Mouse (Mus musculus) myocyte (in vitro differentiated cells): ENCODE data around the gene Ogt. TPM values are rescaled to one million over a fixed set of nuclear protein-coding genes. Genes with fewer than 3 reads are reported as not detected.
A peak's percentile ranks its signal among the peaks of the same experiment; 100 is the strongest.

Source experiments
- H3K27me3 ChIP-seq: one replicate; pipeline ENCODE4 v1.6.1; 2011; ENCODE audit not compliant: control insufficient read depth, insufficient read depth, insufficient read length
- H3K36me3 ChIP-seq: one replicate; pipeline ENCODE4 v1.6.1; 2011; ENCODE audit not compliant: control insufficient read depth, insufficient read depth
- H3K4me2 ChIP-seq: one replicate; pipeline ENCODE4 v1.6.1; 2011; ENCODE audit warnings: low read depth, control low read depth
- H3K4me3 ChIP-seq: one replicate; pipeline ENCODE4 v1.5.1; 2011; ENCODE audit warnings: mild to moderate bottlenecking, control low read depth, moderate library complexity
- H3K79me2 ChIP-seq: one replicate; pipeline ENCODE4 v1.6.1; 2011; ENCODE audit not compliant: control insufficient read depth, insufficient read depth
- H3ac ChIP-seq: one replicate; pipeline ENCODE4 v1.6.1; 2011; ENCODE audit not compliant: control insufficient read depth, insufficient read length
- CEBPB ChIP-seq: IDR thresholded peaks from 2 replicates; pipeline ENCODE4 v1.6.1; 2011; ENCODE audit warnings: mild to moderate bottlenecking, moderate library complexity; ENCODE audit not compliant: poor library complexity, insufficient read depth, severe bottlenecking
- E2F4 ChIP-seq: IDR thresholded peaks from one replicate; pipeline ENCODE4 v1.6.1; 2011; ENCODE audit warnings: mild to moderate bottlenecking, control low read depth, moderate library complexity; ENCODE audit not compliant: insufficient read depth
- MAX ChIP-seq: IDR thresholded peaks from one replicate; pipeline ENCODE4 v1.6.1; 2011; ENCODE audit warnings: low read depth, mild to moderate bottlenecking, control low read depth
- MYOD1 ChIP-seq, 3 experiments: IDR thresholded peaks; one replicate each; pipeline ENCODE4 v1.6.1; 2011; ENCODE audit warnings: control low read depth in 2 of 3, low read depth in 2 of 3, mild to moderate bottlenecking in 2 of 3, moderate library complexity in 1 of 3; ENCODE audit not compliant: insufficient read length in 2 of 3, control insufficient read depth in 1 of 3
- MYOG ChIP-seq, 3 experiments: IDR thresholded peaks; one replicate each; pipeline ENCODE4 v1.6.1; 2011; ENCODE audit warnings: control low read depth in 2 of 3, low read depth in 2 of 3, mild to moderate bottlenecking in 2 of 3; ENCODE audit not compliant: insufficient read length in 2 of 3, control insufficient read depth in 1 of 3, insufficient read depth in 1 of 3
- POLR2A ChIP-seq: IDR thresholded peaks from one replicate; pipeline ENCODE4 v1.6.1; 2011; ENCODE audit warnings: low read depth, mild to moderate bottlenecking, control low read depth, moderate library complexity; ENCODE audit not compliant: insufficient read length
- POLR2AphosphoS2 ChIP-seq: IDR thresholded peaks from one replicate; pipeline ENCODE4 v1.6.1; 2011; ENCODE audit warnings: low read depth, control low read depth; ENCODE audit not compliant: insufficient read length
- REST ChIP-seq: IDR thresholded peaks from one replicate; pipeline ENCODE4 v1.6.1; 2011; ENCODE audit warnings: mild to moderate bottlenecking, control low read depth, moderate library complexity; ENCODE audit not compliant: insufficient read depth, insufficient read length
- SRF ChIP-seq: IDR thresholded peaks from one replicate; pipeline ENCODE4 v1.6.1; 2011; ENCODE audit warnings: low read depth; ENCODE audit not compliant: control insufficient read depth, insufficient read length
- TCF12 ChIP-seq: IDR thresholded peaks from one replicate; pipeline ENCODE4 v1.6.1; 2011; ENCODE audit warnings: mild to moderate bottlenecking, control low read depth; ENCODE audit not compliant: poor library complexity, insufficient read depth, severe bottlenecking
- TCF3 ChIP-seq: IDR thresholded peaks from one replicate; pipeline ENCODE4 v1.6.1; 2011; ENCODE audit warnings: low read depth, control low read depth; ENCODE audit not compliant: insufficient read length
- USF1 ChIP-seq: IDR thresholded peaks from one replicate; pipeline ENCODE4 v1.6.1; 2011; ENCODE audit warnings: low read depth, mild to moderate bottlenecking, control low read depth, moderate library complexity
- polyA plus RNA-seq: library from polyadenylated mRNA; unstranded; fragments of >200 nt; fragmentation: generic; extraction: Trizol; gene quantifications from one replicate; pipeline ENCODE4 v1.2.1, GENCODE M21; 2012; ENCODE audit warnings: missing spikeins

The Ogt gene
- polyA plus RNA-seq, 1 experiment: 33.5 TPM

DNA sequence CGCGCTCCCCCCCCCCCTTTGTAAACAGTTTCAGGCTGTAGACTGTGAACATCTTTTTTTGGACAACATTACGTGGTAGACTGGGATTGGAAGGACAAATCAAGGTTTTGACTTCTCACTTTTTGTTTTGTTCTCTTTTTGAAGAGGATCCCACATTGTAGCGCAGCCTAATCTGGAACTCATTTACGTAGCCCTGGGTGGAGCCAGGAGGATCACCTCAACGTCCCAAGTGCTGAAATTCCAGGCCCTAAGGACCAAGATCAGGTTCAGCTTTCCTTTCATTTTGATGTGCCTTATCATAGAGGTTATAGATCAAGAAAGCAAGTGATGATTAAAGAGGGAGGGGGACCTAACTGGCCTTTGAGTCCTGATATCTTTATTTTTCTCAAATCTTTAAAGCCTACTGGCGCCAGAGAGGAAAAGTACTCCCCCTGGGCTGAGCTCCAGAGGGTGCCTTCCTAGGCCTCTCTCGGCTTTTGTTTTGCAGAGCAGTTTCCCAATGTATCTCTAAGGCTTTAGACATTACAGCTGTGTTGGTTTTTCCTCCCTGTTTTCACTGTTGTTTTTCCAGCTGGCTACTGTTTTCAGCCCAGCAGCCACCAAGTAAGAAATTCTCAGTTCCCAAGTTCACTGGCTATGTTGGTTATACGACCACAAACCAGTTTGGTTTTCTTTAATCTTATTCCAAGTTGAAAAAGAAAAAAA, 2.9 kb upstream of the Ogt start:
- Histone ChIP-seq H3K4me3 (no peak overlapping the region), H3K36me3 (no peaks in the 10 kb centered on the region), H3K79me2 (peaks cover 20% of the 10 kb centered on the region), H3ac (no peak overlapping the region), H3K4me2 (peak overlapping the region; percentile 62), H3K27me3 (no peaks in the 10 kb centered on the region)
- TF ChIP-seq CEBPB: no peak
- TF ChIP-seq POLR2AphosphoS2: no peak
- no peak for TF ChIP-seq USF1
- TF ChIP-seq MAX: no peak
- no peak for TF ChIP-seq MYOD1 (IDR thresholded peaks at IDR 0.05; ENCODE audit: control insufficient read depth in 1 of 3, insufficient read length in 2 of 3, low read depth in 2 of 3)
- no peak for TF ChIP-seq TCF12
- TF ChIP-seq TCF3: no peak
- TF ChIP-seq E2F4: no peak
- TF ChIP-seq MYOG (IDR thresholded peaks at IDR 0.05; ENCODE audit: control insufficient read depth in 1 of 3, insufficient read depth in 1 of 3, insufficient read length in 2 of 3, low read depth in 2 of 3): no peak
- TF ChIP-seq REST: no peak
- no peak for TF ChIP-seq SRF
- TF ChIP-seq POLR2A: no peak

DNA sequence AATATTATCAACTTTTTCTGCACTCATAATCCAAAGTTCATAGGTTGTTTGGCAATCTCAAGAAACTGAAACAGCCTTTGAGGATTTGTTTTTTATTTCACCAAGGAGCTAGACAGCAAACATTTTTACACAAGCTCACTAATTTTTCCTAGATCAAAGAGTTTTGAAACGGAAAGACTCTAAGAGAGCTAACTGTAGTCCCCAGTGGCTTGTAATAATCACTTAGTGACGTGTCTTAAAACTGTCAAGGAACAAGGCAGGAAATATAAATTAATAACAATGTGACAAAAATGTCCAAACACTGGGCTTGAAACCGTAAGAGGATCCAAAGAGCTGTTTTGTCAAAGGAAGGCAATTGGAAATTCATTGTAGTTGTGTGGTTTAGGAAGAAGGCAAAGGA, 1.0 kb upstream of the Ogt start:
- no peak for TF ChIP-seq TCF12
- Histone ChIP-seq H3K36me3 (no peaks in the 10 kb centered on the region), H3K27me3 (no peaks in the 10 kb centered on the region), H3ac (no peak overlapping the region), H3K4me2 (peak overlapping the region; percentile 87), H3K4me3 (peak overlapping the region; percentile 78), H3K79me2 (peaks cover 39% of the 10 kb centered on the region)

DNA sequence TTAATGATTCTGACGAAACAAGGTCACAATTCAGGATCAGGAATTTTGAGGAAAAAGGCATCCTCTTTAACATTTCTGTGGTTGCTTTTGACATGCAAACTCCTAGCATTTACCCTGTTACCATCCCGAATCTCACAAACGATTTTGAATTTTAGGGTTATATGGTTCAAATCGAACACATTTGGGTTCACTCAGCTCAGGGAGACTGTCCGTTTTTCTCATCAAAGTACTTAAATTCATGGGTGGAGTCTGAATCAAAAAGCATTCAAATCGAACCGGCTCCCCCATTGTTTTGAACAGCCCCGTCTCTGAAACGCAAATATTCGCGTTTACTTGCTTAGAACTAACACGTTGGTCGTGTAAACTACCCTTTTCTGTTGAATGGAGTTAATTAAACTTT, 554 bp upstream of the Ogt start:
- no peak overlapping the region for H3ac ChIP-seq
- peak overlapping the region; percentile 78 for H3K4me3 ChIP-seq
- H3K36me3 ChIP-seq: no peaks in the 10 kb centered on the region
- H3K27me3 ChIP-seq: no peaks in the 10 kb centered on the region
- H3K79me2 ChIP-seq: peaks cover 43% of the 10 kb centered on the region
- TF ChIP-seq E2F4 (no peak), TCF3 (no peak), CEBPB (peak; percentile 36; the same call in 1 of the 2 replicates), TCF12 (no peak), MYOD1 (IDR thresholded peaks at IDR 0.05; ENCODE audit: control insufficient read depth in 1 of 3, insufficient read length in 2 of 3, low read depth in 2 of 3) (no peak), POLR2AphosphoS2 (no peak)
- H3K4me2 ChIP-seq: peak overlapping the region; percentile 87

DNA sequence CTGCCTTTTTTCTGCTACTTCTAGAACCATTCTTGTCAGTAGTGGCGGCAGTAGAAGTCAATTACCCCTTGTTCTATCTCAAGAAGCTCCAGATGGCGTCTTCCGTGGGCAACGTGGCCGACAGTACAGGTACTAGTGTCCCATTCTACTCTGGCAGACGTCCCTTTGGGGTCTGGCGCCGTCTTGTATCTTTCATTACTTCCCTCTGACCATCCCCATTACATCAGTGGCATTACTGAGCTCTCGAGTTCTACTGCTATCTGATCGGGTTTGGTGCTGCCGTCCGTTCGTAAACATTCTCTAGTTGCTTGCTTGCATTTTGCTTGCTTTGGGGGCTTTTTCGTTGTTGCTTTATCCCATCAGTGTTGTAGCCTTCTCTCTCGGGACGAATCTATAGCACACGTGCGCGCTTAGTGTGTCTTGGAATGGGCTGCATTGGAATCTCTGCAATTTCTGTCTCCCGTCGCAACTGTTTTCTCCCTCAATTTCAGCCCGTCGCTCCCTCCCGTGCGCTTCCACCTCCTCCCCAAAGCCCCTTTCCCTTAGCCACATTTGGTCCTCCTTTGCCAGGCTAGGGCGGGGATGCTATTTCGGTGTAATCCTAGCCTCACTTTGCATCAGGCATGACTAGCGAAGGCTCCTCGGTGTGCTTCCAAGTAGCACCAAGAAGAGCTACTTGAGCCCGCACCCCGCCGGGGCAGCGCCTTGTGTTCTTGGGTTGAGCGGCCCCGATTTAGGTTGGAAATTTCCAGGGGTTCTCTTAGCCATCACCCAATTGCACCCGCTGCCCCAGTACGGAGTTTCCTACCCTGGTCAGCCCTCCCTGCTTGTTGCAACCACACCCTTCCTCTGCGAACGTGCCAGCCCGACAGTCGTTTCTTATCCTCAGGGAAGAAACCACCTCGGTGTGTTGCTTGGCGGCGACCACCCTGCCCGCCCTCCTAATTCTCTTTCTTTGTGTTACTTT, 617 bp downstream of the Ogt start:
- TF ChIP-seq REST (no peak), POLR2AphosphoS2 (peak; percentile 25)
- Histone ChIP-seq H3K79me2 (peaks cover 54% of the 10 kb centered on the region), H3K4me2 (no peak overlapping the region), H3K27me3 (no peaks in the 10 kb centered on the region), H3ac (peak overlapping the region; percentile 14), H3K4me3 (peak overlapping the region; percentile 78), H3K36me3 (peaks cover 6% of the 10 kb centered on the region)

DNA sequence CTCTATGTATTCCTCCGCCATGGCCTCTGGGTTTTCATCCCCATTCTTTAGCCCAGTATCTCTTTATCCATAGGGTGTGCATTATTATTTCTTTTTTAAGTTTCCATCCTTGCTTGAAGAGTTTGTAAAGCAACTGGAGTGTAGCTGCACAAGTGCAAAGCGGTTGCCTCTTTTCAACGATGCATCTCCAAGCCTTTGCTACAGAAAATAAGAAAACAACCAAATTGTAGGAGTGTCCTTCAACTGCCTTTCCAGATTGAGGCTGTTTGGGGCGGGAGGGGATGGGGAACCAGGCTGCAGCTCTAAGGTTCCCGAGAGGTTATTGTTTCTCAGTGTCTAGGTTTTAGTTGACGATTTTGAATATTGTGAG, 1.3 kb downstream of the Ogt start:
- H3K4me2 ChIP-seq: peak overlapping the region; percentile 78
- peaks cover 61% of the 10 kb centered on the region for H3K79me2 ChIP-seq
- TF ChIP-seq CEBPB: no peak
- TF ChIP-seq REST: no peak
- no peak for TF ChIP-seq POLR2AphosphoS2
- peaks cover 7% of the 10 kb centered on the region for H3K36me3 ChIP-seq
- peak overlapping the region; percentile 78 for H3K4me3 ChIP-seq
- no peaks in the 10 kb centered on the region for H3K27me3 ChIP-seq
- H3ac ChIP-seq: peak overlapping the region; percentile 14
